Mouse (Mus musculus) heart, embryonic 10.5 days (tissue): ENCODE measurements around the gene Cd3d. TPM values are rescaled to one million over a fixed set of nuclear protein-coding genes. Genes with fewer than 3 reads are reported as not detected.
A peak's percentile ranks its signal among the peaks of the same experiment; 100 is the strongest.

ENCODE experiments used
- DNase-seq: peaks from one replicate; pipeline ENCODE4 v3.0.0-alpha.2; 2017; ENCODE audit warnings: low spot score
- H3K27ac ChIP-seq: fragments of 300-500 bp; sonication (generic); 2 replicates; pipeline ENCODE4 v1.5.1; 2016; ENCODE audit warnings: mild to moderate bottlenecking
- H3K27me3 ChIP-seq: fragments of 300-500 bp; sonication (generic); 2 replicates; pipeline ENCODE4 v1.6.1; 2016; ENCODE audit warnings: mild to moderate bottlenecking; ENCODE audit not compliant: poor library complexity, insufficient read depth, severe bottlenecking
- H3K36me3 ChIP-seq: fragments of 300-500 bp; sonication (generic); 2 replicates; pipeline ENCODE4 v1.6.1; 2016; ENCODE audit warnings: mild to moderate bottlenecking, moderate library complexity
- H3K4me1 ChIP-seq: fragments of 300-500 bp; sonication (generic); 2 replicates; pipeline ENCODE4 v1.6.1; 2016; ENCODE audit warnings: mild to moderate bottlenecking
- H3K4me3 ChIP-seq: fragments of 300-500 bp; sonication (generic); 2 replicates; pipeline ENCODE4 v1.5.1; 2016; ENCODE audit warnings: mild to moderate bottlenecking, moderate library complexity
- H3K9me3 ChIP-seq: fragments of 300-500 bp; sonication (generic); 2 replicates; pipeline ENCODE4 v1.6.1; 2016; ENCODE audit warnings: mild to moderate bottlenecking, moderate library complexity
- WGBS: fragments of 180-500 bp; shearing (Covaris S2); methylation state at CpG from one replicate; pipeline ENCODE4 v1.1.7; 2016; 5-methylcytosine and 5-hydroxymethylcytosine counted together
- polyA plus RNA-seq: library from polyadenylated mRNA; unstranded; fragments of >200 nt; fragmentation: Nextera tagmentation; extraction: Ambion mirVana; gene quantifications from 2 replicates; pipeline ENCODE4 v1.2.1, GENCODE M21; 2016

The Cd3d gene
- polyA plus RNA-seq, 1 experiment from 2014 or later = not detected

DNA sequence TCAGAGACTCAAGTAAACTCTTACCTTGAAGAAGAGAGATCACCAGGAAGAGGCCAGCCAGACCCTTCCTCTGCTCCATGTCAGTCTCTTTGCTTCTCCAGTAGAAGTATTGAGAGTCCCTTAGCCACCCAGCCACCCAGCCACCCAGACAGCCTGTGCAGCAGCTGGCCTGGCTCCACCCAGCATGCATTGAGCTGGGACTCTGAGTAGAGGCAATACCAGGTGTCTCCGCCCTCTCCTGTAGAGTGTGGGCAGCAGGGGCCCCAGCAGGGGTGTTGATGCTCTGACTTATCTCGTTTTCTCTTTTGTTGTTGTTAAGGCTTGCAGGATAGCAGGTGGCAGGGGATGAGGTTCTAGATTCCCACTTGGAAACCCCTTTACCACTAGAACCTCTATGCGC is 1.3 kb upstream of the Cd3d start, which contains the start of gene Cd3g:
Gene Cd3g (minus strand): TSS at position 190 of the 400 bp plus-strand sequence.
- Histone ChIP-seq H3K27ac (no peak within 1 kb of the TSS), H3K4me1 (0 out of 2 replicates have a peak, but pooled peaks cover 2% of the 10 kb centered on the region), H3K9me3 (no peaks in the 10 kb centered on the region), H3K27me3 (peaks cover 15% of the 10 kb centered on the region; the same call in 1 of the 2 replicates), H3K36me3 (no peaks in the 10 kb centered on the region), H3K4me3 (no peak within 1 kb of the TSS)
- 51% methylated on average over 3 of the region's 3 CpGs for whole genome bisulfite sequencing
- no peak for DNase-seq

DNA sequence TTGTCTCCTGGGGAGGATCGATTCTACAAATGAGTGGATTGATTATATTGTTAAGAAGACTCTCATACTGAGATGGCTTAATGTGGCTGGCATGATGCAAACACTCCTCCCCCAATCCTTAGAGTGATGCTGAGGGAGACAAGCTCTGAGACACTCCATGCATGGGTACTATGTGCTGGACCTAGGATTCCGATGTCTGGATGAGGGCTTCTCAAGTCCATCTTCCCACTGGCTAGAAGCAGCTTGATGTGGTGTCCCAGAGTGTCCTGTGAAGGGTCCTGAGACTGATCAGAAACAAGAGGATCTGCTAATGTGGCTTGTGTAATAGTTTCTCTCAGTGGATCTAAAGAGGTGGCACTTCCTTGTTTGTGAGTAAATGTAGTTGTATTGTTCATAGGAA is 482 bp upstream of the Cd3d start:
- H3K4me1 ChIP-seq = 0 out of 2 replicates have a peak, but pooled peaks cover 3% of the 10 kb centered on the region
- no peaks in the 10 kb centered on the region for H3K36me3 ChIP-seq
- no peaks in the 10 kb centered on the region for H3K9me3 ChIP-seq
- H3K27me3 ChIP-seq = peaks cover 17% of the 10 kb centered on the region; the same call in 1 of the 2 replicates
- 80% methylated on average over 2 of the region's 2 CpGs for WGBS
- no peak overlapping the region for H3K27ac ChIP-seq
- DNase-seq = no peak
- no peak overlapping the region for H3K4me3 ChIP-seq

DNA sequence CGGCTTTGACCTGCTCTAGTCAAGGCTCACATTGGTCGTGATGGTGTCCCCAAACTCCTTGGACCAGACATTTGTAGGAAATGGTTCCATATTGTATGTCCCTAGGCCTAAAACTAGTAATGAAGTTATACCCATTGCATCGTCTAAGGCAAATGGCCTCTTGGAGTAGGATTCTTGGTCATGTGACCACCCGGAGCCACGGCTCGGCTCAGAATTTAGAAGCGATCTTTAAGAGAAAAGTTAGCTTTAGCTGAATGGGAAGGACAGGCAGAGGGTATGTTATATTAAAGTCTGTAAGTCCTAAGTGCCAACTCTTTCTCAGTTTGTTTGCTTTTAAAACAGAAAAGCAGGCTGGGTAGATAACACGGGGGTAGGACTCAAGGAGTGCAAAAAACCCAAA is 495 bp downstream of the Cd3d start:
- Histone ChIP-seq H3K36me3 (no peaks in the 10 kb centered on the region), H3K9me3 (no peaks in the 10 kb centered on the region), H3K27ac (no peak overlapping the region), H3K27me3 (peaks cover 13% of the 10 kb centered on the region; the same call in 1 of the 2 replicates), H3K4me1 (peaks cover 11% of the 10 kb centered on the region; the same call in 1 of the 2 replicates), H3K4me3 (no peak overlapping the region)
- DNase-seq = no peak
- WGBS = 80% methylated on average over 8 of the region's 8 CpGs

DNA sequence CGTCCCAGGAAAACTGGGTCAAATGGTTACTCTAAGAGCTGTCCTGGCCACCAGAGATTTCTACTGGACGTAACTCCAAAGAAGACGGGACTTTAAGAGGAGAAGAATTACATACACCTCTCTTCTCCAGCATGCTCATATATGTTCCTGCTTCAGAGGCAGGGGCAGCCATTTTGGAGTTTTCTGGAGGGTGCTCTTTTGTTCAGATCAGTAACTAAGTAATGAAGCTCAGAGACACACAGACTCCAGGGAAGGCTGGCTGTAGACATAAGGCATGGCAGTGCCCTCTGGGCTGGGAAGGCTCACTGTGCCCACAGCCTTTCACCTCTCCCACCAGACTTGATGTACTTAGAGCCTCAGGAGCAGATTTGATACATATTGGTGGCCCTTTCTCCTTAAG is 945 bp downstream of the Cd3d start:
- Histone ChIP-seq H3K4me1 (peaks cover 11% of the 10 kb centered on the region; the same call in 1 of the 2 replicates), H3K36me3 (no peaks in the 10 kb centered on the region), H3K27me3 (peaks cover 9% of the 10 kb centered on the region; the same call in 1 of the 2 replicates), H3K9me3 (no peaks in the 10 kb centered on the region), H3K4me3 (no peak overlapping the region), H3K27ac (no peak overlapping the region)
- no peak for DNase-seq
- WGBS = 77% methylated on average over 3 of the region's 3 CpGs

DNA sequence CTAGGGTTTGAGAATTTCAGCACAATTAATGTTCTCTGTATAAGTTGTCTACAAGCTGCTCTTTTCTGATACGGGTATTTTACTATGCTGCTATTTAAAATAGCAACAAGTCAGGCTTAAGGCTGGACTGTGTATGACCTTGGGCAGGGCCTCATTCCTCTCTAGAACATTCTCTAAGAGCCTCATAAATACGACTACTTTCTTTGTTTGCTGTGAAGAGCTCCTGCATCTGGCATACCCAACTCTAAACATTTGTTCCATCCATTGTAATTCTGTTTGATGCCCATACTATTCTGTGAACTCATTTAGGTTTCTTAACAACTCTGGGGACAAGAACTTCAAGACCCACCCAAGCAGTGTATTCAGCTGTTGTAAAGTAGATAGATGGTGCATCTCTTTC is 1.4 kb downstream of the Cd3d start:
- 60% methylated on average over 2 of the region's 2 CpGs for WGBS
- H3K9me3 ChIP-seq = no peaks in the 10 kb centered on the region

DNA sequence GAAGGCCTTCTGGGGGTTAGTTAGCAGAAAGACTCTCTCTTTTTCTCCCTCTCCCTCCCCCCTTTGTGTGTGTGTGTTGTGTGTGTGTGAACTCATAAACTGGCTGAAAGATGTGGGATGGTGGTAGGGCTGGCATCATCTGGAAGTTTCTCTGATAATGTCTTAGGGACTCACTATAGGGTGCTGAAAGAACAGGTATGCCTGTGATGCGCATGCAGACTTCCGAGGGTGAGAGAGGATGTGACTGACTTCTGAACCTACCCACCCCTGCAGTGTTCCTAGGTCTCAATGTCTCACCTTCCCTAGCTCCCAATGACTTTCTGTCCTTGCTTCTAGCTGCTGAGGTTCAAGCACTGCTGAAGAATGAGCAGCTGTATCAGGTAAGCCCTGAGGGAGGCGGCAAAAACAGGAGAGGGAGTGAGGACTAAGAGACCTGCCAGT is 4.2 kb downstream of the Cd3d start:
- WGBS = 68% methylated on average over 3 of the region's 3 CpGs

More for the DNA sequence above, 1.4 kb downstream of the Cd3d start:
- H3K4me3 ChIP-seq = no peak overlapping the region
- no peak overlapping the region for H3K27ac ChIP-seq
- DNase-seq = no peak
- peaks cover 7% of the 10 kb centered on the region; the same call in 1 of the 2 replicates for H3K27me3 ChIP-seq
- no peaks in the 10 kb centered on the region for H3K36me3 ChIP-seq
- H3K4me1 ChIP-seq = peaks cover 11% of the 10 kb centered on the region; the same call in 1 of the 2 replicates

DNA sequence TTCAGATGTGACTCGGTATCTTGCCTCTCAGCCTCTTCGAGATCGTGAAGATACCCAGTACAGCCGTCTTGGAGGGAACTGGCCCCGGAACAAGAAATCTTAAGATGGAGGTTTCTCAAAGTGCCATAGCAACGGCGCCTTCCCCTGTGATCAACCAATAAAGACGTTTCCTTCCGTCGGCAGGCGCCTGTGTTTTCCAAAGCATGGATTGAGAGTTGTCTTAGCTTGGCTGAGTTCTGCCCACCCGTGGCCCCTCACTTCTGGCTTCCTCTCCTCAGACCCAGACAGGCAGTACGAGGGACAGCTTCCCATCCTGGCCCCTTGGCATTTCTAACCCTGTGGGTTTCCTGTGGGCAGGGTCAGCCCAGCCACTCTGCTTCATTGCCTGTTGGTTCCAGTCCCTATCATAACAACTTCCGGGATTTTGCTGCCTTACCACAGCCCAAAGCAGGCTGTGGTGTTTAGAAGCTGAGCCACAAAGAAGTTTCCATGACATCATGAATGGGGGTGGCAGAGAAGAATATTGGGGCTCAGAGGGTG is 4.7 kb downstream of the Cd3d start:
- H3K9me3 ChIP-seq = no peaks in the 10 kb centered on the region
- no peak for DNase-seq
- peaks cover 7% of the 10 kb centered on the region; the same call in 1 of the 2 replicates for H3K27me3 ChIP-seq
- WGBS = 58% methylated on average over 14 of the region's 14 CpGs
- H3K4me3 ChIP-seq = no peak overlapping the region
- H3K4me1 ChIP-seq = peaks cover 9% of the 10 kb centered on the region; the same call in 1 of the 2 replicates
- no peaks in the 10 kb centered on the region for H3K36me3 ChIP-seq
- peak overlapping the region; percentile 42; the same call in 1 of the 2 replicates for H3K27ac ChIP-seq

More for the DNA sequence above, 4.2 kb downstream of the Cd3d start:
- Histone ChIP-seq H3K27me3 (peaks cover 7% of the 10 kb centered on the region; the same call in 1 of the 2 replicates), H3K4me1 (peaks cover 9% of the 10 kb centered on the region; the same call in 1 of the 2 replicates), H3K4me3 (no peak overlapping the region), H3K9me3 (no peaks in the 10 kb centered on the region), H3K27ac (peak overlapping the region; percentile 42), H3K36me3 (no peaks in the 10 kb centered on the region)
- DNase-seq = no peak

DNA sequence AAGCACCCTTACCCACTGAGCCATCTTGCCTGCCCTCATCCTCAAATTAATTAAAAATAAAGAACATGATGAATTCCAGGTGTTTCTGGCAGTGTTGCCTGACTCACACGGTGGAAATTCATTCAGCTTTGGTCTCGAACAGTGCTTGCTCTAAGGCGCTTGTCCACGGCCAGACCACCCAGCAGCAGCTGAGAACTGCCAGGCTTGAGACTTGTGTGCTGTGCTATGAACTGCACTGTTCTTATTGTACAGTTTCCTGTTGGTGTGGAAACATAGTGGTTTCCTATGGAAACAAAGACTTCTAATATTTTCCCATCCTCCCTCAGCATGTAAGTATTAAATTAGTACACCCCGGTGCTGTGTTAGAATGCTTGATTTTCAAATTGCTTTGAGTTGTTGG is 5.4 kb downstream of the Cd3d start:
- H3K4me1 ChIP-seq = peaks cover 9% of the 10 kb centered on the region; the same call in 1 of the 2 replicates
- no peaks in the 10 kb centered on the region for H3K9me3 ChIP-seq
- H3K27ac ChIP-seq = no peak overlapping the region
- peaks cover 7% of the 10 kb centered on the region; the same call in 1 of the 2 replicates for H3K27me3 ChIP-seq
- WGBS = 69% methylated on average over 5 of the region's 5 CpGs
- H3K36me3 ChIP-seq = no peaks in the 10 kb centered on the region
- no peak overlapping the region for H3K4me3 ChIP-seq
- DNase-seq = no peak

DNA sequence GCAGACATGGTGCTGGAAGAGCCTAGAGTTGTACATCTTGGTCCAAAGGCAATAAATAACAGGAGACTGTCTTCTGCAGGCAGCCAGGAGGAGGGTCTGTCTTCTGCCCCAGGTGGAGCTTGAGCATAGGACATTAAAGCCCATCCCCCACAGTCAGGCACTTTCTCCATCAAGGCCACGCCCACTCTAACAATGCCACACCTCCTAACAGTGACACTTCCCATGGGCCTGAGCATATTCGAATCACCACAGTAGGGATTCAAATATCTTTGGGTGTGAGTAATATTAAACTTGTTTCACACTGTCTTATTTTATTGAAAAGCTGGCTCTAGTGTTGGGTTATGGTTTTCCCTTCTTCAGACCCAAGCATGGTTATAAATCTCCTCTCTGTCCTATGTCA is 10.2 kb downstream of the Cd3d start:
- no peaks in the 10 kb centered on the region for H3K27me3 ChIP-seq
- peaks cover 1% of the 10 kb centered on the region; the same call in 1 of the 2 replicates for H3K4me1 ChIP-seq
- 84% methylated on average over 2 of the region's 2 CpGs for WGBS
- DNase-seq = peak; percentile 58
- no peaks in the 10 kb centered on the region for H3K9me3 ChIP-seq
- no peak overlapping the region for H3K4me3 ChIP-seq
- no peak overlapping the region for H3K27ac ChIP-seq
- no peaks in the 10 kb centered on the region for H3K36me3 ChIP-seq

DNA sequence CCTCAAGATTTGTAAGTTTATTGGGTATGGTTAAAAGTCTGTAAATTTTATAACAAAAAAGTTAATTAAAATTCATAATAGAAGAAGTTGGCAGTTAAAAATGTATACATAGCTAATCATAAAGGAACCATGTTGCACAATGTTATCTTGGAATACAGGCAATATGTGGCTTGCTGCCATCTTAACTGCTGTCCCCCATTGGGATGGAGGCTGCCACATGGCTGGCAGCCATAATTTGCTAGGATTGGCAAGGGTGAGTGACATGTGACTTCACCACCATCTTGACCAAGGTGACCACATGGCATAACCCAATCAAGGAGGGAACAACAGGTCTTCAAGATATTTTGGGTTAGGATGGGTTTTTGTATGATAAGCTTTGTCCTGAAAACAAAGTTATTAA is 10.7 kb downstream of the Cd3d start:
- Histone ChIP-seq H3K9me3 (no peaks in the 10 kb centered on the region), H3K27ac (no peak overlapping the region), H3K27me3 (no peaks in the 10 kb centered on the region), H3K4me3 (no peak overlapping the region), H3K4me1 (no peaks in the 10 kb centered on the region), H3K36me3 (no peaks in the 10 kb centered on the region)
- peak; percentile 13 for DNase-seq

DNA sequence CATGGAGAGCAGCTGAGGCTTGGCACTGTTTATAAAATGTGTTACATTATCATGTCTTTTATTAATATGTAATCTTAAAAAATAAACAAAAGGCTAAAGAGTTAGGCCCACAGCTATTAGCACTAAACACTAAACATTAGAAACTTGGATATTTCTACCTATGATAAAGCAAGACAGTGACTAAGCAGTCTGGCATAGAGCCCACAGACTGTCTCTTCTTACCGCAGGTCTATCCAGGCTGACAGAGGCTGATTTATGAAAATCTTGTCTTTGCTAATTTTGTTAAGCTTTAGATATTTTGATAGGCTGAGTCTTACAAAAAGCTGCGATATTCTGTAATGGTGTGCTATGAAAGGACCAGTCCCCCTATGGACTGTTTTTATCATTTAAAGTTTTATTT is 11.7 kb downstream of the Cd3d start:
- Histone ChIP-seq H3K36me3 (no peaks in the 10 kb centered on the region), H3K27me3 (0 out of 2 replicates have a peak, but pooled peaks cover 4% of the 10 kb centered on the region), H3K9me3 (no peaks in the 10 kb centered on the region), H3K4me3 (no peak overlapping the region), H3K27ac (no peak overlapping the region), H3K4me1 (no peaks in the 10 kb centered on the region)
- peak; percentile 10 for DNase-seq
- WGBS = 87% methylated on average over 2 of the region's 2 CpGs

DNA sequence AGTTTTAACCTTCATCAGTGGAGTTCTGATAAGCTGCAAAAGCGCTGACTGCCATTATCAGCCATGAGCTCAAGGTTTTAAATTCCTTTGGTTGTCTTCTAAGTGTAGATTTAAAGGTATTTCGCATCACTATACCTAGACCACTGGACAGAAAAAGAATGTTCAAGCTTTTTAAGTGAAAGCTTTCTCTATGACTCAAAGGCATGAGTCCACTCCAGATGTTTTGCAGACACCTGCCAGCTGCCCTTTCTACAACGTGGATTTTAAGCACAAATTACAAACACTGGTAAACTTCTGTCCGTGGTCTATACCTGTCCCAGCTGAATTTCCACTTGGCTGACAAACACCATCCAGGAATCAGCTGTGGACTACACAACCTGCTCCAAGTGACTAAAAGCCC is 13.4 kb downstream of the Cd3d start:
- H3K4me1 ChIP-seq = peaks cover 5% of the 10 kb centered on the region; the same call in 1 of the 2 replicates
- H3K36me3 ChIP-seq = no peaks in the 10 kb centered on the region
- 0 out of 2 replicates have a peak, but pooled peaks cover 4% of the 10 kb centered on the region for H3K27me3 ChIP-seq
- no peak overlapping the region for H3K4me3 ChIP-seq
- DNase-seq = peak; percentile 19
- WGBS = 65% methylated on average over 4 of the region's 4 CpGs
- H3K9me3 ChIP-seq = no peaks in the 10 kb centered on the region
- H3K27ac ChIP-seq = no peak overlapping the region

DNA sequence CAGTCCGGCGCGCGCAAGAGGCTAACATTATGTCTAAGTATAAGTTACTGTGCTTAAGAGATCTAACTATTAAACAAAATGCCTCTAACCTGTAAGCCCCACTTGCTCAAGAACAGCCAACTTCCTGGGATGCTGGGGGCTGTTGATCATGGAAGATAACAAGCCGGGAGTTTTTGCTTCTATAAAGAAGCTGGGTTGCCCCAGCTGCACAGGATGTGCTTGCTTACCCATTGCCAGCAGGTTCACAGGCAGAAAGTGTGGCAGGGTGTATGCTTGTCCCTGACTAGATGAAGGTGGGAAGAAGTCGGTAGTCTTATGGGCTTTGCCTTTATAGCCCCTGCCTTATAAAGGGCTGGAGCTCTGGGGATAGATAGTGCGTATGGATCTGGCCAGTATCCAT is 15.0 kb downstream of the Cd3d start:
- H3K4me3 ChIP-seq = no peak overlapping the region
- DNase-seq = peak; percentile 55
- 93% methylated on average over 7 of the region's 7 CpGs for whole genome bisulfite sequencing

More for the DNA sequence above, 15.0 kb downstream of the Cd3d start:
- Histone ChIP-seq H3K9me3 (no peaks in the 10 kb centered on the region), H3K27ac (no peak overlapping the region), H3K4me1 (peaks cover 10% of the 10 kb centered on the region; the same call in 1 of the 2 replicates), H3K36me3 (no peaks in the 10 kb centered on the region), H3K27me3 (0 out of 2 replicates have a peak, but pooled peaks cover 4% of the 10 kb centered on the region)
